Mouse (Mus musculus) thymus, postnatal 36 days (tissue): ENCODE measurements around the gene Kcnc1.

Source experiments
- DNase-seq, 2 experiments: peaks; one replicate each; pipeline ENCODE4 v3.0.0; 2022; ENCODE audit warnings: mixed read lengths in 2 of 2

The Kcnc1 gene

DNA sequence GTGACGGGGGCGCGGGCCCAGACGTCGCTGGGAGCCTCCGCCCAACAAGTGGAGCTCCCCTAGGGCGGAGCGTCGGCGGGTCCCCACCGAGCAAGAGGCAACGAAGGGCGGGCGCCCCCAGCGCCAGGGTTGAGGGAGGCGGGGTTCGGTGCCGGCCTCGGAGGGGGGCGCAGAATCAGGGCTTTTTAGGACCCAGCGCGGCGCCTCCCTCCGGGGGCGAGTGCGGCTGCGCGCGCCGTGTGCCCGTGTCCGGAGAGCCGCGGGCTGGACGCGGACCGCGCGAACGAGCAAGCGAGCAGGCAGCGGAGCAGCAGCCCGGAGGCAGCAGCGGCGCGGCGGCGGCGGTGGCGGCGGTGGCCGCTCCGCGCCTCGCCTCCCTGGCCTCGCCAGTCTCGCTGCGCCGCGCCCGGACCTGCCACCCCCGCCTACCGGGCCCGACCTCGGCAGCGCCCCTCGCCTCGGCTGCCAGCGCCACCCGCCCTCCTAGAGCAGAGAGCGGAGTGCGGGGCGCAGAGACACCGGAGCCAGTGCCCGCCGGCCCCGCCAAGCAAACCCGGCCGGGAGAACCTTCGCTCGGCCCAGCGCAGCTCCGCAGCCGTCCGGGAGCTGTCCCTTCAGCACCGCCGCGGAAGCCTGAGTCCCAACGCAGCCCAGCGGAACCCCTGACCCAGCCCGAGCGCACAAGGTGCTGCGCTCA, at the start of gene Kcnc1:
Kcnc1 (plus strand) TSS at position 267 of the 697 bp plus-strand sequence.
- DNase-seq = peak; percentile 66 to 68

GRCm38 (mm10) chr7:46347692-46348091, 48.6 kb upstream of the Kcnc1 start:
- no peak for DNase-seq

DNA sequence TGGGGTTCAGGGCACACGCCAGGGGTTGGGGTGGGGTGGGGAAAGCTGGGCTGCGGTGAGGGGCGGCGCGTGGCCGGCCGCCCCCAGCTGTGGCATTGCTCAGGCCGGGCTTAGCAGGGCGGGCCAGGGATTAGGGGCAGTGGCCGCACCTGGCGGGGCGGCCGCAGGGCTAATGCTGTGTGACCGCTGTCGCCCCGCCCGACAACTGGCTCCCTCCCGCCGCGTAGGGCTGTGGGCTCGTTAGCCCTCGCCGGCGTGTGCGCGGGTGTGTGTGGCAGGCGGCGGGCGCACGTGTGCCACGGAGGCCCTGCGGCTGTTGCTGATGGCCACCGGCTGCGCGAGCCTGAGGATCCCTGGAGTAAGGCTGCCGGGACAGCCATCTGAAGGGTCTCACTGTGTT, 47.5 kb upstream of the Kcnc1 start:
- no peak for DNase-seq

DNA sequence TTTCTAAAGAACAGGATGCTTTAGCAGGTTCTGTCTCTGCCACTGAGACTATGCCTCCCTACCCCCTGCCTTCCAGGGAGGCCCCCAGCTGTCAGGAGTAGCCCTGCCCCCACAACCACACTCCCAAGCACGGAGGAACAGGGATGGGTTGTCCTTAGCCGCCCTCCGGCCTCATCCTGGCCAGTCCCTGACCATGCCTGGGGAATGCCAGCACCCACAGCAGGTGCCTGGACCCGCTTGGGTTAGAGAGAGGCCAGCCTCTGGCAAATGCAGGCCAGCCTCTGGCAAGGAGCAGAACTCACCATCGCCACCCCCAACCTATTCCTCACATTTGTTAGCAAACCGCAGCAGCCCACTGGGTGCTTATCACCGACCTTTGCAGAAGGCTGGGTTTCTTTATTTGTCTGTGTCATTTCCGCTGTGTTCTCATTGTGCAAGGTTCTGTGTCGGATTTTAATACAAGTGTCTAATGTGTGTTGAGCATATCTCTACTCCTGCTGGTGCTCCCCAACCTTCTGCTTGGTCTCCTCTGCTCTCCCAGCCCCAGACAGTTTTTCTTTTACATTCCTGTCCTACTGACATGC, 46.1 kb upstream of the Kcnc1 start:
- DNase-seq = no peak

- DNase-seq = no peak
Observed at GRCm38 (mm10) chr7:46352748-46353147, 43.5 kb upstream of the Kcnc1 start.

DNA sequence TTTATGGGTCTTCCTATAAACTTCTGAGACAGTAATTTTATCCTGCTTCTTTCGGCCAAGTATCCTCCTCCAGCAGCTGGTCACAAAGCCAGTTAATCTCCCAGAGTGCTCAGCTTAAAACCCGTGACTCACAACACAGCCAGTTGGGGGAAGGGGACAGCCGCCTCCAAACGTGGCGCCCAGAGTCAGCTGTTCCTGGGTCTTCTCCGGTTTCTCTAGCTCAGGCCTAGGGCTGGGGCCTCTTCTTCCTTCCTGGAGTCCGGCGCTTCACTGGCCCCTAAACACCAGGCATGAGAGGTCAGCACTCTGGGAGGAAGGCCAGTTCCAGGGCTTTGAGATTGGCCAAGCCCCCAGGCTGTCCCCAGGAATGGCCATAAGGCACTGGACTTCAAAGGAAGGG, 43.1 kb upstream of the Kcnc1 start:
- no peak for DNase-seq

DNA sequence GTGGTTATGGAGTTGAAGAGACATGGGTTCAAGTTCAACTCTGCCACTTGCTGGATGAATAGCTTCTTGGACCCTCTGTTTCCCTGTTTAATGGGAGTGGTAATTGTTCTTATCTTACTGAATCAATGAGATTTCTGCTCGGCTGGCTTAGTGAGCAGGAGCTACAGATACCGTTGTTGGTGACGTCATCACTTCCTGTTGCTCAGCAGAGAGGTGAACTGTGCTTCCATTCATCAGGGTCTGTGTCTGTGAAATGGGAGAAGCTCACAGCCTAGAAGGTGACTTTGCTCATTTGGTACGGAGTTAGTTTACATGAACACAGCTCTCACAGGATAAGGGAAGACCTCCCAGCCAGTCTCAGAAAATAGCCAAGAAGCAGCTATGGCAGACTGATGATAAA, 42.4 kb upstream of the Kcnc1 start:
- no peak for DNase-seq

DNA sequence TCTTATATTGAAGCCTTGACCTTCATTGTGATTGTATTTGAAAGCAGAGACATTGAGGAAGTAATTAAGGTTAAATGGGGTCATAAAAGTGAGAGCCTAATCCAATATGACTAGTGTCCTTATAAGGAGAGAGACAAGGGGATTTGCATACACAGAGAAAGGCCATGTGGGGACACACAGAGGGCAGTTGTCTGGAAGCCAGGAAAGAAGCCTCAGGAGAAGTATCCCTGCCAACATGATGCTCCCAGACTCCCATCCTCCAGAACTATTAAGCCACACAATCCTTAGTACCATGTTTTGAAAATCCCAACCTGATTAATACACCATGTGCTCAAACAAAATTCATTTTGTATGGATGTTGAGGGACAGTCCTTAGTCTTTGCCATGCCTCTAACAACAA, 34.5 kb upstream of the Kcnc1 start:
- DNase-seq = no peak

DNA sequence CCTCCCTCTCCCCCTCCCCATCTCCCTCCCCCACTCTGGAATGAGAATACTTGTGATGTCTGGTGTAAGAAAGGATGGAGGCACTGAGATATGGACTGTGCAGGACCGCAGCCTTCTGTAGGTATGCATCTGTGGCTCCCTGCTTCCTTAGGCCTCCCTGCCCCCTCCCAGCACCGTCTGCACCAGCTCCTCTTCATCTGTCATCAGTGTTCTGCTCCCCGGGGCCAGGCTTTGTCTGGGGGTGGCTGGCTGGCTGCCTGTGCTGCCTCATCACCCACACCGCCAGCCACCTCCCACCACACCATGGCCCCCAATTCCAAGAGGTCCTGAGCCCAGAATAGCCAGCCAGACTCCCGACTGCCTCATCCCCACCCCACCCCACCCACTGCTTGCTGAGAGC, 32.1 kb upstream of the Kcnc1 start:
- no peak for DNase-seq

DNA sequence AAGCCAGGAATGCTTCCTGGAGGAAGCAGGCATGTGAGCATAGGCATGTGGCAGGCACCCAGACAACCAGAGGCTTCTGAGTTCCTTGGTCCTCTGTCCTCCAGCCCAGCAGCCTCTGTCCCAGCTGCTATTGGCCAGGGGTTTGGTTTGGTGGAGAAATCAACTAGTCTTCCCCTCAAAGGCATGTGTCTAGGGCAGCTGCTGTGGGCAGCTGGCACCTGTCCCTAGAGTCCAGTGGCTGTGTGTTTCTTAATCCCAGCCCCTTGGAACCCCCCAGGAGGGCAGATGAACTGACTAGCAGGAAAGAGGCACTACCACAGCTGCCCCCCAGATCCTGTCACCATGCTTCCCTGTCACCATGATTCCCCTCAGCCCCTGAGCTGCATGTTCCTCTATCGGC, 30.5 kb upstream of the Kcnc1 start:
- DNase-seq = no peak

GRCm38 (mm10) chr7:46371104-46371503, 25.2 kb upstream of the Kcnc1 start:
- no peak for DNase-seq

DNA sequence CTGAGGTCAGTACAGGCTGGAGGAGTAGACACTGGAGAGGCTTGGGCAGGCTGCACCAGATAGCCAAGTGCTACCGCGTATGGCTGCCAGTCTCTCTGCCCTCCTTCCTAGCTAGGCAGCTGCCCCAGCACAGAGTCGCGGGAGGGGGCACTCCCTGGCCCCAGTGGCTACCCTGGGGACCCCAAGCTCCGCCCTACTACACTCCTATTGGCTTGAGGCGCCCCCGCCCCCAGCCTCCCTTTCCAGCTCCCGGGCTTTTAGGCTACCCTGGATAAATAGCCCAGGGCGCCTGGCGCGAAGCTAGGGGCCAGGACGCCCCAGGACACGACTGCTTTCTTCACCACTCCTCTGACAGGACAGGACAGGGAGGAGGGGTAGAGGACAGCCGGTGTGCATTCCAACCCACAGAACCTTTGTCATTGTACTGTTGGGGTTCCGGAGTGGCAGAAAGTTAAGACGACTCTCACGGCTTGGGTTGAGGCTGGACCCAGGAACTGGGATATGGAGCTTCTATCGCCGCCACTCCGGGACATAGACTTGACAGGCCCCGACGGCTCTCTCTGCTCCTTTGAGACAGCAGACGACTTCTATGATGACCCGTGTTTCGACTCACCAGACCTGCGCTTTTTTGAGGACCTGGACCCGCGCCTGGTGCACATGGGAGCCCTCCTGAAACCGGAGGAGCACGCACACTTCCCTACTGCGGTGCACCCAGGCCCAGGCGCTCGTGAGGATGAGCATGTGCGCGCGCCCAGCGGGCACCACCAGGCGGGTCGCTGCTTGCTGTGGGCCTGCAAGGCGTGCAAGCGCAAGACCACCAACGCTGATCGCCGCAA, 19.9 kb upstream of the Kcnc1 start, which contains the start of gene Myod1:
Myod1 (plus strand) TSS at position 303 of the 836 bp plus-strand sequence.
- DNase-seq = no peak

DNA sequence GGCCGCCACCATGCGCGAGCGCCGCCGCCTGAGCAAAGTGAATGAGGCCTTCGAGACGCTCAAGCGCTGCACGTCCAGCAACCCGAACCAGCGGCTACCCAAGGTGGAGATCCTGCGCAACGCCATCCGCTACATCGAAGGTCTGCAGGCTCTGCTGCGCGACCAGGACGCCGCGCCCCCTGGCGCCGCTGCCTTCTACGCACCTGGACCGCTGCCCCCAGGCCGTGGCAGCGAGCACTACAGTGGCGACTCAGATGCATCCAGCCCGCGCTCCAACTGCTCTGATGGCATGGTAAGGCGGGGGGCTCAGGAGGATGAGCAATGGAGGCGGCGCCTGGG, 19.3 kb upstream of the Kcnc1 start:
- DNase-seq = no peak

DNA sequence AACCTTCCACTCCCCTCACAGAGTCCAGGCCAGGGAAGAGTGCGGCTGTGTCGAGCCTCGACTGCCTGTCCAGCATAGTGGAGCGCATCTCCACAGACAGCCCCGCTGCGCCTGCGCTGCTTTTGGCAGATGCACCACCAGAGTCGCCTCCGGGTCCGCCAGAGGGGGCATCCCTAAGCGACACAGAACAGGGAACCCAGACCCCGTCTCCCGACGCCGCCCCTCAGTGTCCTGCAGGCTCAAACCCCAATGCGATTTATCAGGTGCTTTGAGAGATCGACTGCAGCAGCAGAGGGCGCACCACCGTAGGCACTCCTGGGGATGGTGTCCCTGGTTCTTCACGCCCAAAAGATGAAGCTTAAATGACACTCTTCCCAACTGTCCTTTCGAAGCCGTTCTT, 18.2 kb upstream of the Kcnc1 start:
- DNase-seq = peak; percentile 41 to 45

DNA sequence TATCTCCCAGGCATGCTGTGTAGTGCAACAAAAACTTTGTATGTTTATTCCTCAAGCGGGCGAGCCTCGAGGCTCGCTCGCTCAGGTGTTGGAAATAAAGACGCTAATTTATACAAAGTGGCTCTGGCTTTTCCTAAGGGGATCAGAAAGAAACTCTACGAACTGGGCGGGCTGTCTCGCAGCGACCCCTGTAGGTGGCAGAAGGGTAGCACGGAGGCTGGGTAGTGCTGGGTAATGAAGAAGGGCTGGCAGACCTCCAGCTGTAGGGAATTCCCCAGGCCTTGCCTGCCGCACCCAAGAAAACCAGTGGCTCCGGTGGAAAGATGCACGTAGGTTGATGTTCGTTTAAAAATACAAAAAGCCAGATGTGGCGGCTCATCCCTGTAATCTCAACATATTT, 17.3 kb upstream of the Kcnc1 start:
- DNase-seq = peak; percentile 36 to 39

DNA sequence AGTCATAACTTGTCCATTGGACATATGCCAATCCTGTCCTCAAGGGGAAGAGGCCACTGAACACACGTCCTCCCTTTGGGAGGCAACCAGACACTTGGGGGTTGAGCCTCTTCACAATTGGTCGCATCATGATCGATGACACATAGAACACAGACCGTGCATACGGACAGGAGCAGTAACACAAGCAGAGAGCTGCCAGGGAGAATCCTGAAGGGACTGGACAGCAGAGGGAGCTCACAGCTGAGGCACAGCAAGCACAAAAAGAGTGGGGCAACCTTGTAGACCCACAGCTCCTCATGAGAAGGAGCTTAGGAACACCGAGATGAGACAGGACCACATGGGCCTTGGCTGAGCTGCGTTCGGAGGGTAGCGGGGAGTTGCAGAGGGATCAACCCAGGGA, 15.7 kb upstream of the Kcnc1 start:
- no peak for DNase-seq

- DNase-seq = no peak
Observed at GRCm38 (mm10) chr7:46387430-46387829, 8.9 kb upstream of the Kcnc1 start.

- no peak for DNase-seq
Observed at GRCm38 (mm10) chr7:46389456-46390085, 6.7 kb upstream of the Kcnc1 start.

GRCm38 (mm10) chr7:46390226-46390625, 6.1 kb upstream of the Kcnc1 start:
- DNase-seq = no peak

- DNase-seq = peak; percentile 31 to 43
Observed at GRCm38 (mm10) chr7:46391701-46392100, 4.6 kb upstream of the Kcnc1 start.

GRCm38 (mm10) chr7:46393116-46393515, 3.2 kb upstream of the Kcnc1 start:
- DNase-seq = peak; percentile 78 to 80

- no peak for DNase-seq
Observed at GRCm38 (mm10) chr7:46393718-46394511, 2.4 kb upstream of the Kcnc1 start.

- no peak for DNase-seq
Observed at GRCm38 (mm10) chr7:46394933-46395332, 1.4 kb upstream of the Kcnc1 start.
